Mouse (Mus musculus): ENCODE results near the gene Aldh16a1. TPM values are rescaled to one million over a fixed set of nuclear protein-coding genes. Genes with fewer than 3 reads are reported as not detected.

Gene Aldh16a1
- 53.0 and 55.1 TPM in 2 replicates for polyA plus RNA-seq (2016; fragmentation: Nextera tagmentation; extraction: Ambion mirVana)

GRCm38 (mm10) chr7:45154096-45154992 is at the start of gene Aldh16a1, which contains the start of gene Pih1d1:
Gene Aldh16a1 (minus strand): TSS chr7:45154584.
Gene Pih1d1 (plus strand): TSS chr7:45154303.
- Histone ChIP-seq H3K4me1 (peaks cover 43% of the 10 kb centered on the region), H3K4me3 (peak within 1 kb of the TSS; percentile 74), H3K36me3 (replicated peaks) (peaks cover 25% of the 10 kb centered on the region), H3K27me3 (ENCODE audit: poor library complexity, severe bottlenecking) (no peaks in the 10 kb centered on the region), H3K9me3 (no peaks in the 10 kb centered on the region), H3K27ac (peak within 1 kb of the TSS; percentile 98)
- DNase-seq (ENCODE audit: extremely low spot score, low spot score) = peak; percentile 97
- WGBS = 6% methylated on average over 69 of the region's 69 CpGs

GRCm38 (mm10) chr7:45202654-45203053 is 48.3 kb upstream of the Aldh16a1 start:
- H3K27me3 ChIP-seq (ENCODE audit: poor library complexity, severe bottlenecking) = peaks cover 43% of the 10 kb centered on the region
- DNase-seq (ENCODE audit: extremely low spot score, low spot score) = no peak
- WGBS = 64% methylated on average over 10 of the region's 10 CpGs

GRCm38 (mm10) chr7:45198961-45199360 is 44.6 kb upstream of the Aldh16a1 start:
- 87% methylated on average over 11 of the region's 11 CpGs for WGBS
- Histone ChIP-seq H3K4me3 (no peak overlapping the region), H3K36me3 (replicated peaks) (no peaks in the 10 kb centered on the region), H3K27ac (no peak overlapping the region), H3K9me3 (no peaks in the 10 kb centered on the region), H3K27me3 (ENCODE audit: poor library complexity, severe bottlenecking) (peaks cover 57% of the 10 kb centered on the region), H3K4me1 (peaks cover 23% of the 10 kb centered on the region)
- DNase-seq (ENCODE audit: extremely low spot score, low spot score) = no peak

More at GRCm38 (mm10) chr7:45202654-45203053, 48.3 kb upstream of the Aldh16a1 start:
- H3K9me3 ChIP-seq = no peaks in the 10 kb centered on the region
- peaks cover 12% of the 10 kb centered on the region for H3K4me1 ChIP-seq
- no peaks in the 10 kb centered on the region for H3K36me3 ChIP-seq (replicated peaks)
- H3K4me3 ChIP-seq = no peak overlapping the region
- H3K27ac ChIP-seq = no peak overlapping the region

GRCm38 (mm10) chr7:45198435-45198834 is 44.1 kb upstream of the Aldh16a1 start:
- Histone ChIP-seq H3K9me3 (no peaks in the 10 kb centered on the region), H3K4me1 (peaks cover 24% of the 10 kb centered on the region), H3K36me3 (replicated peaks) (no peaks in the 10 kb centered on the region), H3K27me3 (ENCODE audit: poor library complexity, severe bottlenecking) (peaks cover 57% of the 10 kb centered on the region), H3K4me3 (no peak overlapping the region), H3K27ac (no peak overlapping the region)
- peak; percentile 66 for DNase-seq (ENCODE audit: extremely low spot score, low spot score)
- 12% methylated on average over 5 of the region's 5 CpGs for WGBS

GRCm38 (mm10) chr7:45196994-45197393 is 42.6 kb upstream of the Aldh16a1 start:
- no peak overlapping the region for H3K27ac ChIP-seq
- WGBS = 69% methylated on average over 5 of the region's 5 CpGs
- peaks cover 33% of the 10 kb centered on the region for H3K4me1 ChIP-seq

GRCm38 (mm10) chr7:45196176-45196535 is 41.8 kb upstream of the Aldh16a1 start:
- H3K36me3 ChIP-seq (replicated peaks) = no peaks in the 10 kb centered on the region
- peaks cover 58% of the 10 kb centered on the region for H3K27me3 ChIP-seq (ENCODE audit: poor library complexity, severe bottlenecking)
- no peaks in the 10 kb centered on the region for H3K9me3 ChIP-seq
- WGBS = 84% methylated on average over 4 of the region's 4 CpGs
- peaks cover 42% of the 10 kb centered on the region for H3K4me1 ChIP-seq
- H3K4me3 ChIP-seq = no peak overlapping the region
- DNase-seq (ENCODE audit: extremely low spot score, low spot score) = no peak
- H3K27ac ChIP-seq = no peak overlapping the region; the same call in 1 of the 2 replicates

More at GRCm38 (mm10) chr7:45196994-45197393, 42.6 kb upstream of the Aldh16a1 start:
- Histone ChIP-seq H3K36me3 (replicated peaks) (no peaks in the 10 kb centered on the region), H3K4me3 (no peak overlapping the region), H3K9me3 (no peaks in the 10 kb centered on the region), H3K27me3 (ENCODE audit: poor library complexity, severe bottlenecking) (peaks cover 51% of the 10 kb centered on the region)
- no peak for DNase-seq (ENCODE audit: extremely low spot score, low spot score)

GRCm38 (mm10) chr7:45195341-45196175 is 41.2 kb upstream of the Aldh16a1 start:
- H3K27me3 ChIP-seq (ENCODE audit: poor library complexity, severe bottlenecking) = peaks cover 62% of the 10 kb centered on the region
- peak overlapping the region; percentile 35; the same call in 1 of the 2 replicates for H3K27ac ChIP-seq
- no peak for DNase-seq (ENCODE audit: extremely low spot score, low spot score)

GRCm38 (mm10) chr7:45193871-45194785 is 39.7 kb upstream of the Aldh16a1 start:
- DNase-seq (ENCODE audit: extremely low spot score, low spot score) = no peak
- WGBS = 81% methylated on average over 17 of the region's 17 CpGs
- Histone ChIP-seq H3K4me1 (peaks cover 45% of the 10 kb centered on the region), H3K4me3 (no peak overlapping the region), H3K36me3 (replicated peaks) (no peaks in the 10 kb centered on the region), H3K27me3 (ENCODE audit: poor library complexity, severe bottlenecking) (peaks cover 68% of the 10 kb centered on the region), H3K9me3 (no peaks in the 10 kb centered on the region), H3K27ac (no peak overlapping the region)

More at GRCm38 (mm10) chr7:45195341-45196175, 41.2 kb upstream of the Aldh16a1 start:
- no peaks in the 10 kb centered on the region for H3K36me3 ChIP-seq (replicated peaks)
- H3K9me3 ChIP-seq = no peaks in the 10 kb centered on the region
- no peak overlapping the region for H3K4me3 ChIP-seq
- peaks cover 45% of the 10 kb centered on the region for H3K4me1 ChIP-seq
- 55% methylated on average over 13 of the region's 13 CpGs for WGBS

- 60% methylated on average over 5 of the region's 5 CpGs for WGBS
- Histone ChIP-seq H3K36me3 (replicated peaks) (no peaks in the 10 kb centered on the region), H3K4me1 (peaks cover 41% of the 10 kb centered on the region), H3K27me3 (ENCODE audit: poor library complexity, severe bottlenecking) (peaks cover 71% of the 10 kb centered on the region), H3K9me3 (no peaks in the 10 kb centered on the region), H3K4me3 (no peak overlapping the region), H3K27ac (no peak overlapping the region)
- DNase-seq (ENCODE audit: extremely low spot score, low spot score) = no peak
Observed at GRCm38 (mm10) chr7:45193406-45193805, 39.0 kb upstream of the Aldh16a1 start.

GRCm38 (mm10) chr7:45192585-45193310 is 38.4 kb upstream of the Aldh16a1 start:
- Histone ChIP-seq H3K9me3 (no peaks in the 10 kb centered on the region), H3K27ac (no peak overlapping the region), H3K4me1 (peaks cover 38% of the 10 kb centered on the region), H3K4me3 (no peak overlapping the region), H3K36me3 (replicated peaks) (no peaks in the 10 kb centered on the region), H3K27me3 (ENCODE audit: poor library complexity, severe bottlenecking) (peaks cover 77% of the 10 kb centered on the region)
- DNase-seq (ENCODE audit: extremely low spot score, low spot score) = no peak
- 88% methylated on average over 7 of the region's 7 CpGs for WGBS

- Histone ChIP-seq H3K27ac (peak overlapping the region; percentile 40), H3K4me3 (no peak overlapping the region), H3K36me3 (replicated peaks) (no peaks in the 10 kb centered on the region), H3K4me1 (peaks cover 38% of the 10 kb centered on the region), H3K27me3 (ENCODE audit: poor library complexity, severe bottlenecking) (peaks cover 77% of the 10 kb centered on the region), H3K9me3 (no peaks in the 10 kb centered on the region)
- no peak for DNase-seq (ENCODE audit: extremely low spot score, low spot score)
- 30% methylated on average over 8 of the region's 8 CpGs for WGBS
Observed at GRCm38 (mm10) chr7:45191803-45192363, 37.5 kb upstream of the Aldh16a1 start.
